Mouse (Mus musculus) kidney, adult 2 months (tissue): Measurements from ENCODE around the gene Egf.
A peak's percentile ranks its signal among the peaks of the same experiment; 100 is the strongest.

Source experiments
- CTCF ChIP-seq: fragments of 200-500 bp; conservative IDR thresholded peaks from 2 replicates; pipeline ENCODE4 v1.5.1; 2011; ENCODE audit warnings: low read depth, mild to moderate bottlenecking, control low read depth, low read length, moderate library complexity, mixed read lengths; ENCODE audit not compliant: insufficient read depth, insufficient read length
- POLR2A ChIP-seq: fragments of 200-500 bp; IDR thresholded peaks from one replicate; pipeline ENCODE4 v1.6.1; 2011; ENCODE audit warnings: low read depth, low read length, control low read depth

GRCm38 (mm10) chr3:129680258-129680657, 74.9 kb downstream of the Egf start:
- TF ChIP-seq POLR2A (no peak), CTCF (0 out of 2 replicates have a peak, but pooled peaks have one; percentile 6)
